Mouse (Mus musculus): ENCODE measurements around the gene Fkbp1b.

DNA sequence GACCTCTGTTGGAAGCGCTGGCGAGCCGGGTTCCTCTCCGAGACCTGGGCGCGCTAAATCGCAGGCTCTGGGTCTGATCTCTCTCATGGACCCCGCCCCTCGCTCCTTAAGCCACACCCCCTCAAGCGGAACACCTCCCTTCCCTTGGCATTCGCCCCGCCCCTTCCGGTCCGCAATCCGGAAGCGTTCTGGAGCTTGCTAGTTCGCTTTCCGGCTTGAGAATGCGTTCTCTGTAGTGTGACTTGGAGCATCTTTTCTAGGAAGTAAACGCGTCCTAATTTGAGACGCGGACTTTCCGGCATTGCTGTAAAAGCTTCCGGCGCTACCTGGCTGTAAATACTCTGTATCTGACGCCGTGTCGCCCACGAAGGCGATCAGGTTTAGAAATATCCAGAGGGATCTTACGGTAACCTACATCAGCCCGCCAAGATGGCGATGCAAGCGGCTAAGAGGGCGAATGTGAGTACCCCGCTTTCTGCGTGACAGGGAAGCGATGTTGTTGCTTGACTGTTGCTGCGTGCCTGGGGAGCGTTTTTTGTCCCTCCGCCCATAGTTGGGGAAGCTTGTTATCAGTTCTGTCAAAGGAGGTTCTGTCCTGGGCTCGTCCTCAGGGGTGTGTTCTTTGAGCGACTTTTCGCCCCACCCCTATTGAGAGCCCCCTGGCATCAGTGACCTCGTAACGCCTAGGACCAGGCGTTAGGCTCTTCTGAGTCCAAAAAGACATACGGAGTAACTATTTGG lies 23.9 kb downstream of the Fkbp1b start, which contains the start of gene Sf3b6:
- TF ChIP-seq CTCF (conservative IDR thresholded peaks at IDR 0.05; ENCODE audit: low read length): no peak
- TF ChIP-seq POU5F1 (IDR thresholded peaks at IDR 0.05; ENCODE audit: borderline replicate concordance, low read length): no peak

Data from E14TG2a.4 (cell line).